Mouse (Mus musculus): ENCODE measurements around the gene Ndufs2. TPM values are rescaled to one million over a fixed set of nuclear protein-coding genes. Genes with fewer than 3 reads are reported as not detected.
A peak's percentile ranks its signal among the peaks of the same experiment; 100 is the strongest.

The Ndufs2 gene
- polyA plus RNA-seq, 1 experiment from 2014 or later, result 216 TPM

GRCm38 (mm10) chr1:171284491-171284890 lies 33.3 kb upstream of the Ndufs2 start:
- no peak for ATAC-seq
- WGBS, result 92% methylated on average over 15 of the region's 15 CpGs

GRCm38 (mm10) chr1:171283188-171284160 lies 32.3 kb upstream of the Ndufs2 start:
- H3K4me1 ChIP-seq, result peaks cover 49% of the 10 kb centered on the region
- no peak overlapping the region for H3K9ac ChIP-seq
- H3K27ac ChIP-seq, result no peak overlapping the region
- H3K9me3 ChIP-seq (replicated peaks), result no peaks in the 10 kb centered on the region
- H3K36me3 ChIP-seq (ENCODE audit: poor library complexity, severe bottlenecking), result peaks cover 52% of the 10 kb centered on the region
- H3K4me3 ChIP-seq, result no peak overlapping the region
- no peaks in the 10 kb centered on the region for H3K27me3 ChIP-seq
- ATAC-seq, result no peak
- WGBS, result 91% methylated on average over 18 of the region's 18 CpGs
- no peak overlapping the region for H3K4me2 ChIP-seq

More at GRCm38 (mm10) chr1:171284491-171284890, 33.3 kb upstream of the Ndufs2 start:
- H3K4me1 ChIP-seq, result peaks cover 48% of the 10 kb centered on the region
- peaks cover 59% of the 10 kb centered on the region for H3K36me3 ChIP-seq (ENCODE audit: poor library complexity, severe bottlenecking)
- no peak overlapping the region for H3K4me3 ChIP-seq
- H3K9ac ChIP-seq, result no peak overlapping the region
- H3K27me3 ChIP-seq, result no peaks in the 10 kb centered on the region
- no peaks in the 10 kb centered on the region for H3K9me3 ChIP-seq (replicated peaks)
- H3K4me2 ChIP-seq, result no peak overlapping the region
- H3K27ac ChIP-seq, result no peak overlapping the region

GRCm38 (mm10) chr1:171282086-171282805 lies 31.1 kb upstream of the Ndufs2 start:
- Histone ChIP-seq H3K27me3 (no peaks in the 10 kb centered on the region), H3K4me3 (no peak overlapping the region), H3K9ac (no peak overlapping the region), H3K4me1 (peaks cover 43% of the 10 kb centered on the region), H3K9me3 (replicated peaks) (no peaks in the 10 kb centered on the region), H3K4me2 (peak overlapping the region; percentile 89), H3K36me3 (ENCODE audit: poor library complexity, severe bottlenecking) (peaks cover 61% of the 10 kb centered on the region), H3K27ac (peak overlapping the region; percentile 77; the same call in 1 of the 2 replicates)
- 83% methylated on average over 18 of the region's 18 CpGs for WGBS
- ATAC-seq, result no peak

GRCm38 (mm10) chr1:171281528-171281923 lies 30.3 kb upstream of the Ndufs2 start:
- Histone ChIP-seq H3K27me3 (no peaks in the 10 kb centered on the region), H3K27ac (peak overlapping the region; percentile 77), H3K4me1 (peaks cover 36% of the 10 kb centered on the region), H3K4me3 (peak overlapping the region; percentile 70), H3K9me3 (replicated peaks) (no peaks in the 10 kb centered on the region), H3K4me2 (peak overlapping the region; percentile 89), H3K9ac (peak overlapping the region; percentile 64), H3K36me3 (ENCODE audit: poor library complexity, severe bottlenecking) (peaks cover 65% of the 10 kb centered on the region)
- ATAC-seq, result peak; percentile 48
- WGBS, result 1% methylated on average over 10 of the region's 10 CpGs

GRCm38 (mm10) chr1:171280916-171281527 lies 29.8 kb upstream of the Ndufs2 start, which contains the start of gene Ppox:
Gene Ppox, minus strand, starts transcription at chr1:171281186.
- Histone ChIP-seq H3K9me3 (replicated peaks) (no peaks in the 10 kb centered on the region), H3K27ac (peak within 1 kb of the TSS; percentile 77), H3K36me3 (ENCODE audit: poor library complexity, severe bottlenecking) (peaks cover 65% of the 10 kb centered on the region), H3K4me2 (peak within 1 kb of the TSS; percentile 89), H3K9ac (peak within 1 kb of the TSS; percentile 84), H3K27me3 (no peaks in the 10 kb centered on the region), H3K4me3 (peak within 1 kb of the TSS; percentile 70), H3K4me1 (peaks cover 31% of the 10 kb centered on the region)
- WGBS, result 0% methylated on average over 26 of the region's 26 CpGs
- peak; percentile 99 for ATAC-seq

- Histone ChIP-seq H3K9me3 (replicated peaks) (no peaks in the 10 kb centered on the region), H3K4me3 (peak overlapping the region; percentile 70), H3K27ac (no peak overlapping the region; the same call in 1 of the 2 replicates), H3K27me3 (no peaks in the 10 kb centered on the region), H3K4me1 (peaks cover 24% of the 10 kb centered on the region), H3K4me2 (peak overlapping the region; percentile 89), H3K9ac (peak overlapping the region; percentile 84), H3K36me3 (ENCODE audit: poor library complexity, severe bottlenecking) (peaks cover 65% of the 10 kb centered on the region)
- ATAC-seq, result no peak; the same call in 1 of the 2 replicates
- under 1% methylated on average over 25 of the region's 25 CpGs for WGBS
These were observed 29.2 kb upstream of the Ndufs2 start for GRCm38 (mm10) chr1:171280250-171280915.

- Histone ChIP-seq H3K4me2 (peak overlapping the region; percentile 89), H3K4me3 (peak overlapping the region; percentile 70), H3K9me3 (replicated peaks) (no peaks in the 10 kb centered on the region), H3K27me3 (no peaks in the 10 kb centered on the region), H3K27ac (no peak overlapping the region), H3K9ac (peak overlapping the region; percentile 84), H3K36me3 (ENCODE audit: poor library complexity, severe bottlenecking) (peaks cover 65% of the 10 kb centered on the region), H3K4me1 (peaks cover 24% of the 10 kb centered on the region)
- 53% methylated on average over 5 of the region's 5 CpGs for WGBS
- no peak for ATAC-seq
These were observed 28.5 kb upstream of the Ndufs2 start for GRCm38 (mm10) chr1:171279721-171280120.

GRCm38 (mm10) chr1:171279012-171279705 lies 28.0 kb upstream of the Ndufs2 start:
- Histone ChIP-seq H3K36me3 (ENCODE audit: poor library complexity, severe bottlenecking) (peaks cover 66% of the 10 kb centered on the region), H3K9me3 (replicated peaks) (no peaks in the 10 kb centered on the region), H3K4me2 (peak overlapping the region; percentile 89; the same call in 1 of the 2 replicates), H3K27me3 (no peaks in the 10 kb centered on the region), H3K27ac (no peak overlapping the region), H3K9ac (no peak overlapping the region), H3K4me1 (peaks cover 24% of the 10 kb centered on the region), H3K4me3 (no peak overlapping the region)
- 89% methylated on average over 14 of the region's 14 CpGs for WGBS
- ATAC-seq, result no peak

GRCm38 (mm10) chr1:171278436-171278835 lies 27.2 kb upstream of the Ndufs2 start:
- no peak for ATAC-seq
- H3K9me3 ChIP-seq (replicated peaks), result no peaks in the 10 kb centered on the region
- no peaks in the 10 kb centered on the region for H3K27me3 ChIP-seq
- no peak overlapping the region for H3K4me2 ChIP-seq
- H3K4me1 ChIP-seq, result peaks cover 24% of the 10 kb centered on the region
- H3K4me3 ChIP-seq, result no peak overlapping the region
- 94% methylated on average over 8 of the region's 8 CpGs for WGBS
- no peak overlapping the region for H3K9ac ChIP-seq
- H3K27ac ChIP-seq, result no peak overlapping the region
- H3K36me3 ChIP-seq (ENCODE audit: poor library complexity, severe bottlenecking), result peaks cover 66% of the 10 kb centered on the region

GRCm38 (mm10) chr1:171277736-171278135 lies 26.5 kb upstream of the Ndufs2 start:
- 85% methylated on average over 10 of the region's 10 CpGs for WGBS
- Histone ChIP-seq H3K27ac (no peak overlapping the region), H3K27me3 (no peaks in the 10 kb centered on the region), H3K9me3 (replicated peaks) (no peaks in the 10 kb centered on the region), H3K4me2 (no peak overlapping the region), H3K9ac (no peak overlapping the region), H3K36me3 (ENCODE audit: poor library complexity, severe bottlenecking) (peaks cover 66% of the 10 kb centered on the region), H3K4me1 (peaks cover 24% of the 10 kb centered on the region), H3K4me3 (no peak overlapping the region)
- no peak for ATAC-seq
